Mouse (Mus musculus): ENCODE measurements around the gene Olfr721-ps1.

Olfr721-ps1 gene

DNA sequence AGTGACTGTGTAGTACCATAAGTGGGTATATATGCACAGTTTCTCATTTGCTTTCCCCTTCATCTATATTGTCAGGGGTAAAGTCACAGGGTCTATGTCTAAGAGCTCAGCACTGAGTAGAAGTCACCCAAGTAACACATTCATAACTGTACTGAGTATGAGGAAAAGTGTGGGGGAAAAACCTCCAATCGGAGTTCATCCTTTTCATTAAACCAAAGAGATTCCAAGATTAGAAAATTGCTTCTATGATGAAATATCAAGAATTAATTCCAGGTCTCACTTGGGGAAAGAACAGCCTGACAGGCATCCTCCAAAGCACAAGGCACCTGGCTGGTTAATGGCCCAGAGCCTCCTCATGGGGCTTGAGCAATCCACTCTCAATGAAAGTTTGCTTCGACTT lies at the start of gene Olfr721-ps1:
Gene Olfr721-ps1 (plus strand): TSS at position 301 of the 400 bp plus-strand sequence.
- no peak for DNase-seq (ENCODE audit: low spot score)

DNA sequence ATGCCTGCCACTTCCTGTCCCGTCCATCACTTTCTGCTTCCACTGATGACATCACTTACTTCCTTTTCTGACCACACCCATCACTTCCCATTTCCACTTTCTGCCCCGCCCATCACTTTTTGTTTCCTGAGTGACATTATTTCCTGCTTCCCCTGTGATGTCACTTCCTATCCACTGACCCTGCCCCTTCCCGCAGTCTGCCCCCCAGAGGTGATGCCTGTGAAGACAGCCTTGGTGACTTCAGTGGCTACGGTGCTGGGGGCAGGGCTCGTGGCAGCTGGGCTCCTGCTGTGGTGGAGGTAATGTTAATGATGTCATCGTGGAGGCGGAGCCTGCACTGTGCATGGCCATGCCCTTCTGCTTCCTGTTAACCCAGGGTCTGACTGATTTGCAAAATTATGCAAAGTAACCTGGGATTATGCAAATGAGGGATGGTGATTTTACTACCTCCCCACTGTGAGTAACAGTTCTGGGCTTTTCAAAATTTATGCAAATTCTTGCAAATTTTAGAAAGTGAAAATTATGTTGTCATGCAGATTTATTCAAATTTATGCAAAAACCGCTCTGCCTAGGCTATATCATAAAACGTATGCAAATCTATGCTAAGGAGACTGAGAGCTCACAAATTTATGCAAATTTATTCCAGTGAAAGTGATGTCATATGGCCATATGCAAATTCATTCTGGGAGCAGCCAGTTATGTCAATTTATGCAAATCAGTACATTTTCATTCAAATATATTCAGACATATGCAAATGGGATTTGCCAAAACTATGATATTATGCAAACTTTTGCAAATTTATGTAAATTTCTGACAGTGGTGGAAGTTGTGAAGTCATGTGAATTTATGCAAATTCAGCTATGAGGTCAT lies 49.1 kb upstream of the Olfr721-ps1 start:
- no peak for DNase-seq (ENCODE audit: low spot score)

GRCm38 (mm10) chr14:14352606-14353005 lies 48.5 kb upstream of the Olfr721-ps1 start:
- no peak for DNase-seq (ENCODE audit: low spot score)

- no peak for DNase-seq (ENCODE audit: low spot score)
Observed at GRCm38 (mm10) chr14:14353081-14353732, 47.9 kb upstream of the Olfr721-ps1 start.

GRCm38 (mm10) chr14:14353740-14354510 lies 47.2 kb upstream of the Olfr721-ps1 start:
- DNase-seq (ENCODE audit: low spot score) = no peak

GRCm38 (mm10) chr14:14354511-14355359 lies 46.4 kb upstream of the Olfr721-ps1 start:
- DNase-seq (ENCODE audit: low spot score) = no peak

DNA sequence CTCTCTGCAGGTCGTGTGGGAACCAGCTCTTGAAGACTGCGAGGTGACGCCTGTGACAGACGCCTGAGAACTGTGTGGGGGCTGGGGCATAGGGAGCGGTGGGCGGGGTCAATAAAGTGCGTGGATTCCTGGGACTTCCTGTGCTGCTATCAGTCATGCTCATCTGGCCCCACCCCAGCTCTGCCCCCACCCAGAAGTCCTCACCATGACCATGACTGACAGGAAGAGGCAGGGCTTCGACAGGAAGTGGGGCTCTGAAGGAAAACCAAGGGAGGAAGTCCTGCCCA lies 45.8 kb upstream of the Olfr721-ps1 start:
- no peak for DNase-seq (ENCODE audit: low spot score)

- DNase-seq (ENCODE audit: low spot score) = no peak
Observed at GRCm38 (mm10) chr14:14395535-14395934, 5.6 kb upstream of the Olfr721-ps1 start.

DNA sequence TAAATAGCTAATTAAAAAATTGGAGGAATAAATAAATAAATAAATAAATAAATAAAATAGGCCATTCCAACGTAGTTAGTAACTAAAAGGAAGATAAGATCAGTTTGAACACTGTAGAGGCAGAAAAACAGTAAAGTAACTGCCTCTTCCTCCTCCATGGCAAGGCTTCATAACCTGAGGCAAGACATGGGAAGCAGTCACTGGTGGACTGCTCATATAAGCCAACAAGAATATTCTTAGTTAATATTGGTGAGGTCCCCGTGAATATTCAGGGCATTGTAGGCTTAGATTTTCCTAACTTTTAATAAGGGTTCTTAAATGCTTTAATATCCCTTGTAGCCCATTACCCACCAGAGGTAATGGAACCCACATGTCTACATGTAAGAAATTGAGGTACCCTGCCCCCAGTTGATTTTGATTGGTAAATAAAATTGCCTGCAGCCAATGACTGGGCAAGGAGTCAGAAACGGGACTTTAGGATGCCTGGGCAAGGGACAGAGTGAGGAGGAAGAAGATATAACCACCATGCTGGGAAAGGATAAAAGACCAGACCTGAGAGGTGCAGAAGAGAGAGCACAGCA lies 35.1 kb downstream of the Olfr721-ps1 start:
- DNase-seq (ENCODE audit: low spot score) = no peak

All from ovary, postnatal 14 days (tissue).